Mouse (Mus musculus): ENCODE data around the gene Piwil1. TPM values are rescaled to one million over a fixed set of nuclear protein-coding genes. Genes with fewer than 3 reads are reported as not detected.
A peak's percentile ranks its signal among the peaks of the same experiment; 100 is the strongest.

The Piwil1 gene
- polyA plus RNA-seq, 1 experiment from 2014 or later: not detected

GRCm38 (mm10) chr5:128704134-128704904, 2.0 kb downstream of the Piwil1 start:
- TF ChIP-seq EP300 (IDR thresholded peaks at IDR 0.05) (no peak), CTCF (IDR thresholded peaks at IDR 0.05) (peak; percentile 28; the same call in 1 of the 2 replicates)
- Histone ChIP-seq H3K27ac (ENCODE audit: low read length) (no peak overlapping the region), H3K36me3 (ENCODE audit: insufficient read depth, low read length) (no peaks in the 10 kb centered on the region), H3K27me3 (replicated peaks; ENCODE audit: insufficient read depth, low read length) (no peaks in the 10 kb centered on the region), H3K9ac (replicated peaks; ENCODE audit: low read depth) (no peak overlapping the region), H3K4me1 (ENCODE audit: insufficient read depth, low read depth, low read length) (0 out of 2 replicates have a peak, but pooled peaks cover 2% of the 10 kb centered on the region), H3K4me2 (replicated peaks; ENCODE audit: low read depth, low read length) (no peak overlapping the region; the same call in 1 of the 2 replicates), H3K4me3 (ENCODE audit: low read depth, low read length) (no peak overlapping the region), H3K9me3 (ENCODE audit: low read length) (no peaks in the 10 kb centered on the region)
- ATAC-seq (no peak), DNase-seq (ENCODE audit: low spot score) (peak; percentile 12)
- 37% methylated on average over 18 of the region's 19 CpGs for WGBS

- Histone ChIP-seq H3K4me3 (ENCODE audit: low read depth, low read length) (no peak overlapping the region), H3K9me3 (ENCODE audit: low read length) (no peaks in the 10 kb centered on the region), H3K4me2 (replicated peaks; ENCODE audit: low read depth, low read length) (no peak overlapping the region), H3K4me1 (ENCODE audit: insufficient read depth, low read depth, low read length) (no peaks in the 10 kb centered on the region), H3K27ac (ENCODE audit: low read length) (no peak overlapping the region), H3K27me3 (replicated peaks; ENCODE audit: insufficient read depth, low read length) (no peaks in the 10 kb centered on the region), H3K36me3 (ENCODE audit: insufficient read depth, low read length) (no peaks in the 10 kb centered on the region), H3K9ac (replicated peaks; ENCODE audit: low read depth) (no peak overlapping the region)
- ATAC-seq: no peak
- no peak for DNase-seq (ENCODE audit: low spot score)
- 100% methylated on average over 1 of the region's 1 CpGs for WGBS
- TF ChIP-seq EP300 (IDR thresholded peaks at IDR 0.05): no peak
- no peak for TF ChIP-seq CTCF (IDR thresholded peaks at IDR 0.05)
Measured at GRCm38 (mm10) chr5:128706467-128706866, 4.1 kb downstream of the Piwil1 start.

GRCm38 (mm10) chr5:128707271-128707670, 4.9 kb downstream of the Piwil1 start:
- 89% methylated on average over 11 of the region's 11 CpGs for WGBS
- Histone ChIP-seq H3K9me3 (ENCODE audit: low read length) (no peaks in the 10 kb centered on the region), H3K4me3 (ENCODE audit: low read depth, low read length) (no peak overlapping the region), H3K4me1 (ENCODE audit: insufficient read depth, low read depth, low read length) (no peaks in the 10 kb centered on the region), H3K36me3 (ENCODE audit: insufficient read depth, low read length) (no peaks in the 10 kb centered on the region), H3K27ac (ENCODE audit: low read length) (no peak overlapping the region), H3K4me2 (replicated peaks; ENCODE audit: low read depth, low read length) (no peak overlapping the region), H3K27me3 (replicated peaks; ENCODE audit: insufficient read depth, low read length) (no peaks in the 10 kb centered on the region), H3K9ac (replicated peaks; ENCODE audit: low read depth) (no peak overlapping the region)
- ATAC-seq: no peak
- DNase-seq (ENCODE audit: low spot score): no peak
- TF ChIP-seq EP300 (IDR thresholded peaks at IDR 0.05) (no peak), CTCF (IDR thresholded peaks at IDR 0.05) (no peak)

GRCm38 (mm10) chr5:128708929-128709328, 6.6 kb downstream of the Piwil1 start:
- ATAC-seq (no peak), DNase-seq (ENCODE audit: low spot score) (no peak)
- no peak overlapping the region for H3K9ac ChIP-seq (replicated peaks; ENCODE audit: low read depth)
- no peaks in the 10 kb centered on the region for H3K9me3 ChIP-seq (ENCODE audit: low read length)
- no peaks in the 10 kb centered on the region for H3K4me1 ChIP-seq (ENCODE audit: insufficient read depth, low read depth, low read length)
- no peaks in the 10 kb centered on the region for H3K27me3 ChIP-seq (replicated peaks; ENCODE audit: insufficient read depth, low read length)
- no peak overlapping the region for H3K4me2 ChIP-seq (replicated peaks; ENCODE audit: low read depth, low read length)
- no peak overlapping the region for H3K27ac ChIP-seq (ENCODE audit: low read length)
- 74% methylated on average over 5 of the region's 5 CpGs for WGBS
- H3K36me3 ChIP-seq (ENCODE audit: insufficient read depth, low read length): no peaks in the 10 kb centered on the region
- no peak overlapping the region for H3K4me3 ChIP-seq (ENCODE audit: low read depth, low read length)
- TF ChIP-seq CTCF (IDR thresholded peaks at IDR 0.05) (no peak), EP300 (IDR thresholded peaks at IDR 0.05) (no peak)

- DNase-seq (ENCODE audit: low spot score): no peak
- no peak overlapping the region for H3K4me3 ChIP-seq (ENCODE audit: low read depth, low read length)
Measured at GRCm38 (mm10) chr5:128710596-128710995, 8.3 kb downstream of the Piwil1 start.

GRCm38 (mm10) chr5:128711847-128712246, 9.5 kb downstream of the Piwil1 start:
- no peaks in the 10 kb centered on the region for H3K27me3 ChIP-seq (replicated peaks; ENCODE audit: insufficient read depth, low read length)
- no peak overlapping the region for H3K27ac ChIP-seq (ENCODE audit: low read length)
- no peaks in the 10 kb centered on the region for H3K9me3 ChIP-seq (ENCODE audit: low read length)
- H3K9ac ChIP-seq (replicated peaks; ENCODE audit: low read depth): no peak overlapping the region
- 87% methylated on average over 6 of the region's 6 CpGs for WGBS
- ATAC-seq (no peak), DNase-seq (ENCODE audit: low spot score) (no peak)
- no peaks in the 10 kb centered on the region for H3K4me1 ChIP-seq (ENCODE audit: insufficient read depth, low read depth, low read length)
- H3K36me3 ChIP-seq (ENCODE audit: insufficient read depth, low read length): no peaks in the 10 kb centered on the region
- TF ChIP-seq CTCF (IDR thresholded peaks at IDR 0.05): peak; percentile 54
- no peak for TF ChIP-seq EP300 (IDR thresholded peaks at IDR 0.05)
- H3K4me2 ChIP-seq (replicated peaks; ENCODE audit: low read depth, low read length): no peak overlapping the region
- no peak overlapping the region for H3K4me3 ChIP-seq (ENCODE audit: low read depth, low read length)

More at GRCm38 (mm10) chr5:128710596-128710995, 8.3 kb downstream of the Piwil1 start:
- H3K27ac ChIP-seq (ENCODE audit: low read length): no peak overlapping the region
- no peaks in the 10 kb centered on the region for H3K27me3 ChIP-seq (replicated peaks; ENCODE audit: insufficient read depth, low read length)
- no peak for ATAC-seq
- no peak overlapping the region for H3K9ac ChIP-seq (replicated peaks; ENCODE audit: low read depth)
- TF ChIP-seq EP300 (IDR thresholded peaks at IDR 0.05) (no peak), CTCF (IDR thresholded peaks at IDR 0.05) (no peak)
- no peaks in the 10 kb centered on the region for H3K4me1 ChIP-seq (ENCODE audit: insufficient read depth, low read depth, low read length)
- H3K4me2 ChIP-seq (replicated peaks; ENCODE audit: low read depth, low read length): no peak overlapping the region
- no peaks in the 10 kb centered on the region for H3K36me3 ChIP-seq (ENCODE audit: insufficient read depth, low read length)
- WGBS: 28% methylated on average over 8 of the region's 8 CpGs
- no peaks in the 10 kb centered on the region for H3K9me3 ChIP-seq (ENCODE audit: low read length)
